Mouse (Mus musculus) gastrocnemius, postnatal 4 days (tissue): ENCODE measurements around the gene Dcpp1. TPM values are rescaled to one million over a fixed set of nuclear protein-coding genes. Genes with fewer than 3 reads are reported as not detected.
A peak's percentile ranks its signal among the peaks of the same experiment; 100 is the strongest.

Experiments used
- DNase-seq, 2 experiments: peaks; one replicate each; pipeline ENCODE4 v3.0.0; 2021 to 2022; ENCODE audit warnings: low spot score in 2 of 2, mixed read lengths in 2 of 2
- total RNA-seq, 2 experiments: library from RNA; stranded (reverse); gene quantifications; 2 replicates each; pipeline ENCODE4 v1.2.3; 2021

The Dcpp1 gene
- total RNA-seq, 2 experiments from 2014 or later, result not detected

DNA sequence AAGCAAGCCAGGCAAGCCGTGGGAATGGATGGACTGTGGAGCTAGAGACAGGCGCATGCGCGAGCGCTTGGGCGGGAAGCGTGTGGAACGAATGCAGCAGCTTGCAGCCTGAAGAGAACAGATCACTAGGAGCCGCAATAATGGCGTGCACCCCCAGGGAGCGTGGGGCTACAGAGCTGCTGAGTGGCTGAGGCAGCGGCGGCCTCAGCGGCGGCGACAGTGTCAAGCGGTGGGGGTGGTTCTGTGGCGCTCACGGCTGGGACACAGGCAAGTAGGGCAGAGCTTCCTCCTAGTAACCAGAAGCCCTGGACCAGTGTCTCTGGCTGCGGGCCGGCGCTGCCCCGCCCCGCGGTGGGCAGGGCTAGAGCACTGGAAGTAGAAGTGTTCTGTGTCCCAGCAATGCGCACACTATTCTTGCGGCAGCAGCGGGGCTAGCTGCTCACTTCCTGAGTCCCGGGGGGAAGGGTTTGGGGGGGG, 43.9 kb downstream of the Dcpp1 start:
- peak; percentile 78 to 89 for DNase-seq

DNA sequence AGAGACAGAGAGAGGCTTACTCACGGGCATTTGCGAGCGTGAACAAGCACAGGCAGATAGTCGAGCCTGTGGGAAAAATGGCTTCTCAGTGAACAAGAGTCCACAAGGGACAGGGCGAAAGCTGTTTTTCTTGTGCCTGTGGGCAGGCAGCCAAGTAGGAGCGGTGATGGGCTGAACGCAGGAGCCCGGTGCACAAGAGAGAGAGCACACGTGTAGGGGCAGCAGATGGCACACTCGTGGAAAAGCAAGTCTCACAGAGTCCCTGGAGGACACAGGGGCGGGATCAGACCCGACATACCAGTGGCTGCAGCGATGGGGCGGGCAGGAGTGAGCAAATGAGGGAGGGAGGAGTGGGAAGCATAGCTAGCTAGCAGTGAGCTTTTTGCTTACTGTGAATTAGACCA, 44.4 kb downstream of the Dcpp1 start:
- DNase-seq, result peak; percentile 50 to 68

DNA sequence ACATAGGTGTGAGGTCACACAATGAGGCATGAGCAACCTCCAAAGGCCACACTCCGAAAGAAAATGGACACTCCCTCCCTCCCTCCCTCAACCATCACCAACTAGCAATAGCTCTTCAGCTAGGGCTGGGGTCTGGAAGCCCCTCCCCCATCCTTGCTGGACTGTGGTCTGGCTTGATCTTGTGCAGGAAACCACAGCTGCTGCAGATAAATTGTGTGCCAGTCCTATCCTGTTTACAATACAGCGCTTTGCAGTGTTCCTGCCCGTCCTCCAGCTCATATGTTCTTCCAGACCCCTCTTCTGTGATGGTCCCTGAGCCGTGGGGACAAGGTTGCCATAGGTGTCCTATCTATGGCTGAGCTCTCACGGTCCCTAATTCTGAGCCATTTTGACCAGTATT, 50.5 kb downstream of the Dcpp1 start:
- DNase-seq, result no peak

Other genes starting within 250 kb of the Dcpp1 start
- gene Mmp25, start 235.6 kb upstream of the Dcpp1 start, total RNA-seq, result under 1 TPM; 0.70 to 0.71 TPM
- gene Bicdl2, start 220.4 kb upstream of the Dcpp1 start, total RNA-seq, result not detected
- 100 to 1,000 TPM; 214 to 230 TPM for gene Hcfc1r1, start 207.3 kb upstream of the Dcpp1 start, total RNA-seq
- 10 to 100 TPM; 18.8 to 20.8 TPM for gene Thoc6, start 207.0 kb upstream of the Dcpp1 start, total RNA-seq
- gene Tnfrsf12a, start 203.4 kb upstream of the Dcpp1 start, total RNA-seq, result 10 to 100 TPM; 43.7 to 55.5 TPM
- not detected for gene Cldn6, start 201.6 kb upstream of the Dcpp1 start, total RNA-seq
- under 1 TPM; 0.61 to 0.91 TPM for gene Cldn9, start 196.8 kb upstream of the Dcpp1 start, total RNA-seq
- gene 1520401A03Rik, start 158.1 kb upstream of the Dcpp1 start, total RNA-seq, result under 1 TPM; 0.26 to 0.66 TPM
- 10 to 100 TPM; 11.1 to 12.4 TPM for gene Pkmyt1, start 154.5 kb upstream of the Dcpp1 start, total RNA-seq
- 10 to 100 TPM; 12.5 to 13.4 TPM for gene Paqr4, start 140.0 kb upstream of the Dcpp1 start, total RNA-seq
- under 1 TPM; 0.13 to 0.20 TPM for gene Kremen2, start 135.0 kb upstream of the Dcpp1 start, total RNA-seq
- gene Flywch1, start 109.3 kb upstream of the Dcpp1 start, total RNA-seq, result 10 to 100 TPM; 44.5 to 49.2 TPM
- 1 to 10 TPM; 5.6 to 6.0 TPM for gene Flywch2, start 94.8 kb upstream of the Dcpp1 start, total RNA-seq
- 100 to 1,000 TPM; 293 to 304 TPM for gene Srrm2, start 90.3 kb upstream of the Dcpp1 start, total RNA-seq
- gene Elob, start 51.7 kb upstream of the Dcpp1 start, total RNA-seq, result 100 to 1,000 TPM; 428 to 459 TPM
- not detected for gene Prss33, start 44.8 kb upstream of the Dcpp1 start, total RNA-seq
- gene Prss32, start 37.0 kb upstream of the Dcpp1 start, total RNA-seq, result not detected
- gene Prss41, start 36.7 kb upstream of the Dcpp1 start, total RNA-seq, result under 1 TPM in 1 of 2 experiments, not detected in 1; 0.18 TPM
- not detected for gene Prss21, start 12.8 kb upstream of the Dcpp1 start, total RNA-seq
- gene Dcpp2, start within 50 bp of the Dcpp1 start, total RNA-seq, result not detected
- gene Dcpp3, start 36.6 kb downstream of the Dcpp1 start, total RNA-seq, result not detected
- gene Sbp, start 60.8 kb downstream of the Dcpp1 start, total RNA-seq, result not detected
- gene Sbpl, start 74.4 kb downstream of the Dcpp1 start, total RNA-seq, result not detected
- not detected for gene Prss30, start 99.7 kb downstream of the Dcpp1 start, total RNA-seq
- gene Prss22, start 117.2 kb downstream of the Dcpp1 start, total RNA-seq, result not detected
- not detected for gene Prss27, start 157.3 kb downstream of the Dcpp1 start, total RNA-seq
- gene Kctd5, start 192.6 kb downstream of the Dcpp1 start, total RNA-seq, result 10 to 100 TPM; 26.0 to 30.4 TPM